Mouse (Mus musculus) bone marrow, adult 2 months (tissue): ENCODE results near the gene Myrf. TPM values are rescaled to one million over a fixed set of nuclear protein-coding genes. Genes with fewer than 3 reads are reported as not detected.

Experiments used
- H3K27ac ChIP-seq: fragments of 200-500 bp; 2 replicates; pipeline ENCODE4 v1.5.1; 2012; ENCODE audit warnings: low read depth, mild to moderate bottlenecking, control low read depth, inconsistent platforms, low read length; ENCODE audit not compliant: control insufficient read depth, poor library complexity, insufficient read depth
- H3K4me1 ChIP-seq: fragments of 200-500 bp; 2 replicates; pipeline ENCODE4 v1.6.1; 2011; ENCODE audit warnings: low read length; ENCODE audit not compliant: control insufficient read depth, insufficient read depth
- H3K4me3 ChIP-seq: fragments of 200-500 bp; replicated peaks from 2 replicates; pipeline ENCODE3; 2011; ENCODE audit warnings: mild to moderate bottlenecking, low read depth, low read length, control low read depth; ENCODE audit not compliant: control insufficient read depth
- CTCF ChIP-seq: fragments of 200-500 bp; IDR thresholded peaks from 2 replicates; pipeline ENCODE4 v1.5.1; 2011; ENCODE audit warnings: low read length, control low read depth; ENCODE audit not compliant: control insufficient read depth, insufficient read depth
- POLR2A ChIP-seq: fragments of 200-500 bp; IDR thresholded peaks from 2 replicates; pipeline ENCODE4 v1.6.1; 2011; ENCODE audit warnings: low read depth, mild to moderate bottlenecking, control low read depth, low read length, borderline replicate concordance; ENCODE audit not compliant: control insufficient read depth
- WGBS: fragments of 180-500 bp; shearing (Covaris S2); methylation state at CpG from one replicate; pipeline ENCODE4 v1.1.7; 2018; 5-methylcytosine and 5-hydroxymethylcytosine counted together
- polyA plus RNA-seq: library from polyadenylated mRNA; stranded (reverse); fragments of >200 nt; gene quantifications from 2 replicates; pipeline ENCODE4 v1.2.4, GENCODE M21; 2011; ENCODE audit warnings: low replicate concordance; ENCODE audit not compliant: missing spikeins, insufficient read depth, insufficient read length

Gene Myrf
- polyA plus RNA-seq, 1 experiment: 0.35 TPM

- H3K4me3 ChIP-seq: no peak overlapping the region
- H3K27ac ChIP-seq: no peak overlapping the region
- TF ChIP-seq CTCF: no peak
- TF ChIP-seq POLR2A: no peak
- H3K4me1 ChIP-seq: no peaks in the 10 kb centered on the region
- WGBS: 64% methylated on average over 4 of the region's 4 CpGs
Observed at GRCm38 (mm10) chr19:10210885-10211284, 29.7 kb downstream of the Myrf start.

- Histone ChIP-seq H3K4me1 (no peaks in the 10 kb centered on the region; the same call in 1 of the 2 replicates), H3K4me3 (no peak overlapping the region), H3K27ac (no peak overlapping the region)
- WGBS: 77% methylated on average over 3 of the region's 3 CpGs
- TF ChIP-seq POLR2A: no peak
- TF ChIP-seq CTCF: no peak
Observed at GRCm38 (mm10) chr19:10208851-10209250, 31.7 kb downstream of the Myrf start.

DNA sequence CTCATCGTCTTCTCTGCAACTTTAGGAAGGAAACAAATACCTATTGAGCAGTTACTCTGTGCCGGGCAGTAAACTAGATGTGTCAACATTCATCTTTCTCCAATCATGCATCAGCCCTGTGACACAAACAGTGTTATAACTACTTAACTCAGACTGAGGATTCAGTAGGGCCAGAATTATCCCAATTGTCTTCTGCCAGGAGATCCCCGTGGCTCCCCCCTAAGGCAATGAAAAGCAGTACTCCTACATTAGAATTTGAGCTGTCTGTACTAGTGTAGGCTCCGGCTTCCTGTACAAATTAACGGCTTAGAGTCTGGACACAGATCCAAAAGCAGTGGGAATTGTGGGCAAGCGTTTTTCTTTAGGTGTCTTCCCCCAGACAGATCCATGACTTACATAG lies 35.5 kb downstream of the Myrf start:
- TF ChIP-seq POLR2A: no peak
- no peak for TF ChIP-seq CTCF
- WGBS: 64% methylated on average over 6 of the region's 6 CpGs
- H3K4me1 ChIP-seq: no peaks in the 10 kb centered on the region; the same call in 1 of the 2 replicates
- no peak overlapping the region for H3K27ac ChIP-seq
- H3K4me3 ChIP-seq: no peak overlapping the region

GRCm38 (mm10) chr19:10204616-10205001 lies 35.9 kb downstream of the Myrf start:
- H3K27ac ChIP-seq: no peak overlapping the region
- peak overlapping the region; percentile 34 for H3K4me3 ChIP-seq
- H3K4me1 ChIP-seq: no peaks in the 10 kb centered on the region; the same call in 1 of the 2 replicates
- no peak for TF ChIP-seq CTCF
- no peak for TF ChIP-seq POLR2A
- WGBS: 1% methylated on average over 5 of the region's 5 CpGs

DNA sequence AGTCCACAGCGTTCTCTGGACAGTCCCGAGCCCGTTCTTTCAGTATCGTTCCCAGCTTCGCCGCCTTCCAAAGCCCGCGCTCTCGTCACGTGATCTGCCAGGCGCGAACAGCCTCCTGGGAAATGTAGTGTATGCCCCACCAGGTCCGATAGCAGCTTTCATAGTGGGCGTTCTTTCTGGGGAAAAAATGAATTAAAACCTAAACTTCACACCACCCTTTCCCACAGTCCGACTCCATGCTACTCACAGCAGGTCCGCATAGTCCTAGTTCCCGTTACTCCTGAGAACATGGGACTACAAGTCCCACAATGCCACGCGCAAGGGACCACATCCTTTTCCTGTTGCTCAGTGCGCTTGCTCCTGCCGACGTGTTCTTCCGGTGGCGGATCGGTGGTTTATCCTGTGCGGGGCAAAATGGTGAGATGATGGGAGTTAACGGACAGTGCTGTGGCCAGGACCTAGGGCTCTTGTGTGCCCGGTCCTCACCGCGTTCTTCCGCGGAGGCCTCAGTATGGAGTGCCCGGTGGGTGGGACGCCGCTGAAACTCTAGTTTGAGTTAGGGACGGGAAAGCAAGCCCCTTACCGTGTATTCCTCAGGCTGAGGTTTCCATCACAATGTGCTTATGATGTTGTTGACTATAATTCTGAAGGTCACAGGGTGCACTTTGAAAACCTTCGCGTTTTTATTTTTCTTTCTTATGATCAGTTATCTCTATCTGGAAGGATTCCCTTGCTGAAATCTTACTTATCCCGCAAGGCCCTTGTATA lies 36.5 kb downstream of the Myrf start, which contains the start of the genes Tmem258 and Fen1:
Gene Tmem258 (plus strand): TSS at position 167 of the 768 bp plus-strand sequence.
Gene Fen1 (minus strand): TSS at position 322 of the 768 bp plus-strand sequence.
- TF ChIP-seq POLR2A: peak; percentile 58; the same call in 1 of the 2 replicates
- no peak for TF ChIP-seq CTCF
- Histone ChIP-seq H3K4me1 (no peaks in the 10 kb centered on the region; the same call in 1 of the 2 replicates), H3K27ac (peak within 1 kb of the TSS; percentile 82), H3K4me3 (peak within 1 kb of the TSS; percentile 90)
- under 1% methylated on average over 40 of the region's 40 CpGs for WGBS

- peak overlapping the region; percentile 90 for H3K4me3 ChIP-seq
- H3K27ac ChIP-seq: peak overlapping the region; percentile 82
- 1% methylated on average over 23 of the region's 23 CpGs for WGBS
- H3K4me1 ChIP-seq: no peaks in the 10 kb centered on the region; the same call in 1 of the 2 replicates
- TF ChIP-seq CTCF (no peak), POLR2A (peak; percentile 65; the same call in 1 of the 2 replicates)
Observed at GRCm38 (mm10) chr19:10203146-10203847, 37.3 kb downstream of the Myrf start.

- H3K4me1 ChIP-seq: no peaks in the 10 kb centered on the region; the same call in 1 of the 2 replicates
- no peak overlapping the region for H3K4me3 ChIP-seq
- 24% methylated on average over 3 of the region's 3 CpGs for WGBS
- no peak for TF ChIP-seq POLR2A
- peak; percentile 98 for TF ChIP-seq CTCF
- H3K27ac ChIP-seq: no peak overlapping the region
Observed at GRCm38 (mm10) chr19:10198723-10199122, 41.8 kb downstream of the Myrf start.

- no peaks in the 10 kb centered on the region; the same call in 1 of the 2 replicates for H3K4me1 ChIP-seq
- H3K4me3 ChIP-seq: no peak overlapping the region
- TF ChIP-seq CTCF (no peak), POLR2A (no peak)
- H3K27ac ChIP-seq: no peak overlapping the region
- 83% methylated on average over 2 of the region's 2 CpGs for WGBS
Observed at GRCm38 (mm10) chr19:10198286-10198685, 42.3 kb downstream of the Myrf start.
